Mouse (Mus musculus) urinary bladder, adult 18-20 months (tissue): ENCODE measurements around the gene R3hdm2.

Source experiments
- DNase-seq, 2 experiments: peaks; one replicate each; pipeline ENCODE4 v3.0.0; 2022; ENCODE audit warnings: low spot score in 2 of 2, mixed read lengths in 2 of 2

R3hdm2 gene

DNA sequence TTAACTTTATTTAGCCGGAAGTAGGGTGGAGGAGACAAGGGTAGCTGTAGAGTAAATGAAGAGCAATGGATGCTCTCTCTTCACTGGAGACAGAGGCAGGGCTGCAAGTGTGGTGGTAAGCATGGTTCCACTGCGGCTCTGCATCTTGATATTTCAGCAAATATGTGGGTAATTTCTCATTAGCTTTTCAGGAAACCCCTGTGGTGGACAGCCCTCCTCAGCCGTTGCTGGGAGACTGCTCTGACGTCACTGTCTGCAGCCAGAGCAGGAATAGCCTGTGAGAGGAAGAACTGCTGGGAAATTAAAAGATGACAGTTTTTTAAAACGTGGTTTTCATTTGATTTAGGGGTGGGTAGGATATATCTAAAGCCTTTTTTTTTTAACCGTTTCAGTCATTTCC, 41.9 kb downstream of the R3hdm2 start:
- DNase-seq, result peak in 1 of 2 experiments; percentile 19

GRCm38 (mm10) chr10:127425794-127426193, 45.7 kb downstream of the R3hdm2 start:
- no peak for DNase-seq

GRCm38 (mm10) chr10:127426670-127427069, 46.5 kb downstream of the R3hdm2 start:
- DNase-seq, result no peak

- DNase-seq, result no peak
These were observed 47.0 kb downstream of the R3hdm2 start for GRCm38 (mm10) chr10:127427107-127427506.

DNA sequence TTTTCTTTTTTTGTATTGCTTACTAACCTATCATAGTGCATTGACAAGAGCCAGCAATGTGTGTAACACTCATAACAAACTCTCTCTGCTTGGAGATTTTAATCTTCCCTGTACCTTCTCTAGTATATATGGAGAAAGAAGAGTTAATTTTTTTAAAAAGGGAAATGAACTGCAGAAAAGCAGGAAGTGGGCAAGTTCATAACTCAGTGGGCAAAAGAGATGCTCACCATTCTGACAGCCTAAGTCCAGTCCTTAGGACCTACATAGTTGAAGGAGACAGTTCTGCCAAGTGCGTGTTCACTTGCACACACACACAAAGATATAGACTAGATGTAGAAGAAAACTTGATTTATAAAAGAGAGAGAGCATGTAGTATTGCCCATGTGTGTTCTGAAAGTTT, 47.9 kb downstream of the R3hdm2 start:
- no peak for DNase-seq

DNA sequence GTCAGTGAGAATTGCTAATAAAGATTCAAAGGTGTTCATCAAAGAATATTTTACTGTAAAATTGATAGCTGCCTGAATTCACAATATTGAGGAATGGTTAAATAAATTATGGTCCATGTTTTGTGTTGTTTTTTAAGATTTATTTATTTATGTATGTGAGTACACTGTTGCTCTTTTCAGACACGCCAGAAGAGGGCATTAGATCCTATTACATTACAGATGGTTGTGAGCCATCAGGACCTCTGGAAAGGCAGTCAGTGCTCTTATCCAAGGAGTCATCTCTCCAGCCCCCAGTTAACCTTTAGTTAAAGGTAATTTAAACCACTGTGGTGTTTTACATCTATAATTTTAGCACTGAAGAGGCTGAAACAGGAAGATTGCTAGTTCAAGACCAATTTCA, 49.4 kb downstream of the R3hdm2 start:
- DNase-seq, result no peak

GRCm38 (mm10) chr10:127432466-127432865, 52.3 kb downstream of the R3hdm2 start:
- DNase-seq, result no peak

- DNase-seq, result no peak
These were observed 57.4 kb downstream of the R3hdm2 start for GRCm38 (mm10) chr10:127437354-127438113.

GRCm38 (mm10) chr10:127453701-127454100, 73.6 kb downstream of the R3hdm2 start:
- DNase-seq, result no peak

DNA sequence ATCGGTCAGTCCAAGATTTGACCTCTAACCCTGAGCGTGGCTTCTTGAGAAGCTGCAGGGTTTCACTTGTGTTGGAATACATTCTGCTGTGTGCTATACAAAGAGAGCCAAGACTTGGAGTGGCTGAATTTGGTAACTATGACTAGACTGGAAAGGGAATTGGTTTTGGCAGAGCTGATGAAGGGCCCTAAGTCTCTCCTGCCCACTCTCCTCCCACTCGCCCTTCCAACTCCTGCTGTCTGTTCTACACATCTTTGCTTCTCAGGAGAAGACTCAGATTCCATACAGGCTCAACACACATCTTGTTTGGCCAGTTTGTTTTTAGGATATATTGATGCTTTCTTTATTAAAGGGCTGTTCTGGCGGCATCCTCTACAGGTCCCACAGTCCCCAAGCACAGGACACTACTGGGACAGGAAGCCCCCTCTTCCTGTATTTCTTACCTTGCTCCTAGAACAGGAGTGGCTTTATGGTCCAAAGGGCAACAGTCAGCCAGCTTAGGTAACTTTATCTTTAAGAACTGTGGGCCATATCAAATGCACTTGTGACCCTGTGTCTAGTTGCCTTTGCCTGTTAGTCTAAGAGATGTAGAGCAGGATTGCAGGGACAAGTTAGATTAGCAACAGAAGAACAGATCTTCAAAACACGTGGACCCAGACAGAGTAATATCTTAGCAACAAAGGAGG, 82.4 kb downstream of the R3hdm2 start:
- DNase-seq, result no peak

DNA sequence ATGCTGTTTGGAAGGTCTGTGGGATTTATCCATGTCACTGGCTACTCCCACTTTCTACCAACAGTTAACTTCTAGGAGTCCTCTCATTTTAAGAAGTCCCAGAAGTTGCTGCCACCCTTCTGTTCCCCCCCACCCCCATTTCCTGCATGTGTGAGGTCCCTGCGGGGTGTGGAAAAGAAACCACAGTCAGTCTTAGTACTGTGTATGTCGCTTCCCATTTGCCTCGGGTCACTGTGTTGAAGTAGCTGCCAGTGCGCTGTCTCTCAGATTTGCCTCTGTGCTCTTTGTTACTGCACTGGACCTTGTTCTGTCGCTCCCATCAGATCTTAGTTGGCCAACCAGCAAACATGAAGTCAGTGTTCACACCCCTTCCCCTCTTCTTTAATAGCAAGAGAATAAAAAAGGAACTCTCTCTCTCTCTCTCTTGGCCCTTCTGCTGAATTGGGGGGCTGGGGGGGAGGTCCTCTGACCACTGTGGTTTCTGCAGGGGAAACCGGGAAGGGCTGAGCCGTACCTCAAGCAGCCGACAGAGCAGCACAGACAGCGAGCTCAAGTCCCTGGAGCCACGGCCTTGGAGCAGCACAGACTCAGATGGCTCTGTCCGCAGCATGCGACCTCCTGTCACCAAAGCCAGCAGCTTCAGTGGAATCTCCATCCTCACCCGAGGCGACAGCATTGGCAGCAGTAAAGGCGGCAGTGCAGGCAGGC, 91.3 kb downstream of the R3hdm2 start:
- DNase-seq, result no peak

GRCm38 (mm10) chr10:127472722-127473121, 92.6 kb downstream of the R3hdm2 start:
- DNase-seq, result no peak

- no peak for DNase-seq
These were observed 95.0 kb downstream of the R3hdm2 start for GRCm38 (mm10) chr10:127475175-127475574.

DNA sequence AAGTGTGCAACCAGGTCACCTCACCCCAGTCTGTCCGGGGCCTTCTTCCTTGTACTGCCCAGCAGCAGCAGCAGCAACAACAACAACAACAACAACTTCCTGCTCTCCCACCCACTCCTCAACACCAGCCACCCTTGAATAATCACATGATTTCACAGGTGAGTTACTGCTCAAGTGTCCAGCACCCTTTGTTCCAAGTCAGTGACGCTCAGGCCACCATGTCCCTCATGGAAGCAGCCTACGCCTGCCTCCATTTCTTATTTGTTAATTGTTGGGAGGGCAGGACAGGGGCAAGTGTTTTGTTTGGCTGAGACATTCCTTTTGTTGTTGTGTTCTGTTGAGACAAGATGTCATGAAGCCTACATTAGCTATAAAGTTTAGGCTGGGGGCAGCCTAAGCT, 96.4 kb downstream of the R3hdm2 start:
- no peak for DNase-seq

DNA sequence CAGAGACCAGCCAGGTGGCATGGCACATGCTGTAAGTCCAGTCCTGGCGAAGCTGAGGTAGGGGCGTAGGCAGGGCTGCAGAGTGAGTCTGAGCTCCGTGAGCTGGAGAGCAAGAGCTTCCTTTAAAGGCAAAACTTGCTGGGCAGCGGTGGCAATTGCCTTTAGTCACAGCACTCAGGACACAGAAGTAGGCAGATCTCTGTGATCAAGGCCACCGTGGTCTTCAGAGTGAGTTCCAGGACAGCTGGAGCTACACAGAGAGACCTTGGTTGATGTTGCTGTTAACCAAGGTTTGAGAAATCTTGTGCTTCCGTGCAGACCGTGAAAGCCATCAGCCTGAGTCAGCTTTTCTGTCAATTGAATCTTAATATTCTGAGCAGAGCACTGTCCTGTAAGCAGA, 97.2 kb downstream of the R3hdm2 start:
- no peak for DNase-seq

GRCm38 (mm10) chr10:127479131-127479530, 99.0 kb downstream of the R3hdm2 start:
- no peak for DNase-seq

DNA sequence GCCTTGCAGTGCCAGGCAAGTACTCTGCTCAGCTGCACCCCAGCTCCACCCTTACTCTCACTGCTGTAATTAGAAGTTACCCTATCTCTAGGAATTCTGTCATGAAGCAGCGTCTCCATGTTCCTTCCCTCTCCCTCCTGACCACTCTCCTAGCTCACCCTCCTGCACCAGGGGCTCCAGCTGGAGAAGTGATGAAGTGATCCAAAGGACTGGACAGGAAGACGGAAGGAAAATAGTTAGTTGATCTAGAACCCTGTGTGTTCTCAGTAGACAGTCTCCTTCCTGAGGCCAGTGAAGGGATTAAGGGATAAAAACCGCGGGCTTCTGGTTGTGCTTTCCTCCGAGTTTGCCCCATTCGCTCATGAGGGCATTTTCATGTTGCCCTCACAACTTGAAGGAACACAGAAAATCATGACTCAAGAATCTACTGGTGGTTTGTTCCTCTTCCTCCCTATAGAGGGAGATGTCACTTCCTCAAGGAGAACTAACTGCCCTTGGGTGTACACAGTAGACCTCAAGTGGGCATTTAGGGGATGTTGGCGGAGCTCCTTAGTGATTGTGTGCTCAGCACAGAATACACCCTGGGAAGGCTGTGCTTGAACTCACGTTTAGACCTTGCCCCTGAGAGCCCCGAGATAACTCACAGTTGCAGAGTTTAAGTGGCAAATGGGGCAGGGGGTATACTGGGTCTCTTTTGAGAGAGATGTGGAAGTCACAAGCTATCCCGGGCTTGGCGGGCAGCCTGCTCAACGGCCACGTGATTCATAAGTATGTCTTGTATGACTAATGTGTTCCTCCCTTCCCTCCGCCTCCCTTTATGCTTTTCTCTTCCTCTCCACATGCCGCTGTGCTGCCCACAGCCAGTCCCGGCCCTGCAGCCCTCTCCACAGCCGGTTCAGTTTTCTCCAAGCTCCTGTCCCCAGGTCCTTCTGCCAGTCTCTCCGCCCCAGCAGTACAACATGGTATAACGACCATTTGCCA, 101.0 kb downstream of the R3hdm2 start:
- DNase-seq, result peak; percentile 33 to 55

GRCm38 (mm10) chr10:127485235-127485634, 105.1 kb downstream of the R3hdm2 start:
- no peak for DNase-seq

- no peak for DNase-seq
These were observed 108.7 kb downstream of the R3hdm2 start for GRCm38 (mm10) chr10:127488856-127489255.

DNA sequence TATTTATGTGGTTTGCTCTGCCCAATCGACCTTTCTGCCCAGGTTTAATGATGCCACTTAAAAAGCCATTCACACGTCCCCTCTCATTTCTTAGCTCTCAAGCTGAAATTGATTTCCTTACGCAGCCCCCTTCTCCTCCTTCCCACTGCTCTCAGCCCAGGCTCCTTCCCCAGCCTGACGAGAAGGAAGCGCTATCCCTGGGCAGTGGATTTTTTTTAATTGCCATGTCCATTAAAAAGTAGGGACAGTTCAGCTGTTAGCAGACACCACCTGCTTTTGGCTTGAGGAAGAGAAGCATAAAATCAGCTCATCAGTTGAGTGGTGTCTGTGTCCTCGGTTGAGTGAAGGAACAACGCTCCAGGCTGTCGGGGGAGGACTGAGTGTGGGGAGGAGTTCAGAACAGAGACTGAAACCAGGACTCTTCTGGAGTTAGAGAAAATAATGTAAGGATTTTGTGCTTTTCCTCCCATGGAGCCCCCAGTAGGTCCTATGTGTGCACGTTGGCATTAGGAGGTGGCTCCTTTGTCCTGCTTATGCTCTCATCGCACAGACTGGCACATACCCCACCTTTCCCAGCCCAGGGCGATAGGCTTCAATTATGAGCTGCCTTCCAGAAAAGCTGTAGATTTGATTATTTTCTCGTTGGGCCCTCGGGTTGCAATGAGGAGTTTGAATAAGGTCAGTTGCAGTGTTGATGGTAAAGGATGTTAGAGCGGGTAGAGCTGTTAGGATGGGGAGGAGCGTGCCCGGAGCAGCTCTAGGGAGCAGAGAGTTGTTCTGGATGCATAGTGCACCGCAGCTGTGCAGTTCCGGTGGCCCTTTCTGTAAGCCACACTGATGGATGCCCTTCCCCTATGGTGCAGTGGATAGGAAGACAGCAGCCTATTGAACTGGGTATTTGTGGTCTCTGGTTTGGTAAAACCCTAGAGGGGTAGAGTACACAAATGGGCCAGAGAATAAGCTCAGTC, 110.3 kb downstream of the R3hdm2 start:
- DNase-seq, result no peak
